Mouse (Mus musculus) neural tube, embryonic 15.5 days (tissue): ENCODE measurements around the gene Pop4. TPM values are rescaled to one million over a fixed set of nuclear protein-coding genes. Genes with fewer than 3 reads are reported as not detected.

ENCODE experiments used
- ATAC-seq: fragments of 200-750 bp; cut with Nextera tagmentation; 2 replicates; pipeline ENCODE4 v1.8.0; 2017; ENCODE audit warnings: mild to moderate bottlenecking, moderate TSS enrichment, moderate library complexity; ENCODE audit not compliant: low FRiP score
- H3K27ac ChIP-seq: fragments of 300-500 bp; sonication (generic); replicated peaks from 2 replicates; pipeline ENCODE4 v1.5.1; 2015; ENCODE audit warnings: mild to moderate bottlenecking, inconsistent platforms
- H3K27me3 ChIP-seq: fragments of 300-500 bp; sonication (generic); replicated peaks from 2 replicates; pipeline ENCODE4 v1.6.1; 2015; ENCODE audit warnings: inconsistent platforms
- H3K36me3 ChIP-seq: fragments of 300-500 bp; sonication (generic); 2 replicates; pipeline ENCODE4 v1.6.1; 2015; ENCODE audit warnings: inconsistent platforms
- H3K4me1 ChIP-seq: fragments of 300-500 bp; sonication (generic); 2 replicates; pipeline ENCODE4 v1.6.1; 2015; ENCODE audit warnings: inconsistent platforms
- H3K4me2 ChIP-seq: fragments of 300-500 bp; sonication (generic); 2 replicates; pipeline ENCODE4 v1.6.1; 2015; ENCODE audit warnings: inconsistent platforms, mild to moderate bottlenecking, moderate library complexity
- H3K4me3 ChIP-seq: fragments of 300-500 bp; sonication (generic); replicated peaks from 2 replicates; pipeline ENCODE4 v1.5.1; 2015; ENCODE audit warnings: mild to moderate bottlenecking, inconsistent platforms
- H3K9ac ChIP-seq: fragments of 300-500 bp; sonication (generic); replicated peaks from 2 replicates; pipeline ENCODE4 v1.6.1; 2015; ENCODE audit warnings: mild to moderate bottlenecking, inconsistent platforms
- H3K9me3 ChIP-seq: fragments of 300-500 bp; sonication (generic); replicated peaks from 2 replicates; pipeline ENCODE4 v1.6.1; 2016; ENCODE audit warnings: inconsistent platforms
- WGBS: fragments of 180-500 bp; shearing (Covaris S2); methylation state at CpG from one replicate; pipeline ENCODE4 v1.1.7; 2015; ENCODE audit warnings: mixed read lengths; 5-methylcytosine and 5-hydroxymethylcytosine counted together
- polyA plus RNA-seq: library from polyadenylated mRNA; unstranded; fragments of >200 nt; fragmentation: Nextera tagmentation; extraction: Ambion mirVana; gene quantifications from 2 replicates; pipeline ENCODE4 v1.2.1, GENCODE M21; 2015

Gene Pop4
- polyA plus RNA-seq, 1 experiment from 2014 or later, result 70.5 TPM

DNA sequence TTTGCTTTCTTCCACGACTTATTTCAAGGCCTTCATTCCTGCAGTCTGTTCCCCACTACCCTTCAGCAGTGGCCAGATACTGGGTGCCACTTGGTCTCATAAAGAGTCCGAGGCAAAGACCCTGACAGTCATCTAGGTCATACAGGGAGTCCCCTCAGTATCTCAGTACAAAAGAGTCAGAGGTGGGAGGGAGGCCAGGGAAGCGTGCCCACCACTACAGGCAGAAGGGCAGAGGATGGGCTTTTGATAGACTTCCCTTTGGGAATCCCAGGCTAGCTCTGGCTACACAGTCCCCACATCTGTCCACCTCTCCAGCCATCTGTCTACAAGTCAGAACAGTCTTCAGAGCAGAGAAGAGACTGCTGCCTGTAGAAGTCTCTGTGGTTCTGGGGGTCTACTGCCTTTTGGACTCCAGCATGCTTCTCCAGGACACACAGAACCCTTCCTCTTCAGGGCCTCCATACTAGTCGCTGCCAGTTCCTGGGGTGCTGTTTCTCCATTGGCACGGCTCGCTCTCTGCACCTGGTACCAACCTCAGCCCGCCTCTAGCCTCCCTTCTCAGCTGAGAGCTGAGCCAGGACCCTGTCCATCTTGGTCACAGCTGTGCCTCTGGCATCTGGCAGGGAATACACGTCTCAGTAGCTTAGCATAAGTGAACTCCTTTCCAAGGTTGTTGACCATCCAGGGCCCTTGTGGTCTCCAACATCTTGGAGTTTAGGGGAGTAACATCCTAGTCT lies 52.4 kb downstream of the Pop4 start:
- no peaks in the 10 kb centered on the region for H3K36me3 ChIP-seq
- H3K9ac ChIP-seq, result no peak overlapping the region
- no peak overlapping the region for H3K4me3 ChIP-seq
- no peak overlapping the region for H3K4me2 ChIP-seq
- WGBS, result 72% methylated on average over 8 of the region's 8 CpGs
- no peak overlapping the region for H3K27ac ChIP-seq
- H3K4me1 ChIP-seq, result no peaks in the 10 kb centered on the region
- no peak for ATAC-seq
- H3K27me3 ChIP-seq, result no peaks in the 10 kb centered on the region
- H3K9me3 ChIP-seq, result no peaks in the 10 kb centered on the region

DNA sequence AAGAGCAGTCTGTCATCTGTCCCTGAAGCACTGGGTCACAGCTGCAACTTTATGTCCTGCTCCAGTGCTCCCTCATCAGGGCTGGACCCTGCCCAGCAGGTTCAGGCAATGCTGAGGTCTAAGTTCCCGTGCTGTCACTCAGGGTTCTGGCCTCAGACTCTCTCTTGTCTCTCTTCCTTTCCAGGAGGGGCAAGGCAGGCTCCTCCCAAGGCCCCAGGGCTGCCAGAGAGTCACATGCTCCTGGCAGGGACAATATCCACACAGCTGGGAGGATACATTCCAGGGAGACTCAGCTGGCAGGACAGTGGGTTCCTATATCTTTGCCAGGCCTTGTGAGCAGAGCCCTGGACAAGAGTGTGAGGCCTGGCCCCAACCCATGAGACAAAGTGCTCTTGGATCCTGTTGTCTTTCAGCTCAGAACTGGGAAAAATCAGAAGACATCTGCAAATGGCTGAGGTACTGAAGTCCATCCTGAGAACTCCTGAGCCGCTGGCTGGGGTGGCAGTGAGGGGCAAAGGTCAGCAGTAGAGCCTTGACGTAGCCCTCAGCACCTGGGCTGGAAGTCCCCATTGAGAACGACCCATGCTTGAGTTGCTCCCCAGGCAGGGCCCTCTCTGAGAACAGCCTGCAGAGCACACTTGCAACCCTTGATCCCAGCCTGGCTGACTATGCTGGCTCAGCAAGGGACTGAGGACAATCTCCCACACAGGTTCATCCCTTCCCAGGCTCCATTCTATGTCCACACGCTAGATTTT lies 53.6 kb downstream of the Pop4 start:
- Histone ChIP-seq H3K9ac (no peak overlapping the region), H3K27me3 (no peaks in the 10 kb centered on the region), H3K4me2 (no peak overlapping the region), H3K9me3 (no peaks in the 10 kb centered on the region), H3K36me3 (no peaks in the 10 kb centered on the region), H3K27ac (no peak overlapping the region), H3K4me3 (no peak overlapping the region), H3K4me1 (no peaks in the 10 kb centered on the region)
- no peak for ATAC-seq
- 68% methylated on average over 5 of the region's 5 CpGs for WGBS

GRCm38 (mm10) chr7:38215697-38216096 lies 55.5 kb downstream of the Pop4 start:
- 92% methylated on average over 6 of the region's 6 CpGs for WGBS

DNA sequence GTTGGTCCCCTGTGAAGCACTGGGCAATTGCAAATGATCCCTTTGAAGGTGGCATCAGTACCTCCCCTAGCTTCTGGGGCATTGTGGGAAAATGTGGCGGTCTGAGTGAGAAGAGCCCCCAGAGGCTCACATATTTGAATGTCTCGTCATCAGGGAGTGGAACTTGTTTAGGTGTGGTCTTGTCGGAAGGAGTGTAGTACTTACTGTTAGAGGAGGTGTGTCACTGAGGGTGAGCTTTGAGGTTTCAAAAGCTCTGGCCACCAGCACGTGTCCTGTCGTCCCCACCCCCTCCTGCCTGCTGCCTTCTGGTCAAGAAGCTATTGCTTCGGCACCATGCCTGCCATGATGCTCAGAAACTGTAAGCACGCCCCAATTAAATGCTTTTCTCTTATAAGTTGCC lies 55.9 kb downstream of the Pop4 start:
- no peak for ATAC-seq
- WGBS, result 74% methylated on average over 7 of the region's 7 CpGs
- Histone ChIP-seq H3K4me1 (no peaks in the 10 kb centered on the region), H3K4me3 (no peak overlapping the region), H3K4me2 (no peak overlapping the region), H3K9ac (no peak overlapping the region), H3K36me3 (no peaks in the 10 kb centered on the region), H3K27me3 (no peaks in the 10 kb centered on the region), H3K9me3 (no peaks in the 10 kb centered on the region), H3K27ac (no peak overlapping the region)

More at GRCm38 (mm10) chr7:38215697-38216096, 55.5 kb downstream of the Pop4 start:
- Histone ChIP-seq H3K36me3 (no peaks in the 10 kb centered on the region), H3K9ac (no peak overlapping the region), H3K9me3 (no peaks in the 10 kb centered on the region), H3K4me1 (no peaks in the 10 kb centered on the region), H3K27ac (no peak overlapping the region), H3K4me3 (no peak overlapping the region), H3K27me3 (no peaks in the 10 kb centered on the region), H3K4me2 (no peak overlapping the region)
- no peak for ATAC-seq

GRCm38 (mm10) chr7:38214473-38215214 lies 56.6 kb downstream of the Pop4 start:
- WGBS, result 86% methylated on average over 5 of the region's 5 CpGs
- Histone ChIP-seq H3K36me3 (no peaks in the 10 kb centered on the region), H3K9me3 (no peaks in the 10 kb centered on the region), H3K27me3 (no peaks in the 10 kb centered on the region), H3K27ac (no peak overlapping the region), H3K9ac (no peak overlapping the region), H3K4me2 (no peak overlapping the region), H3K4me1 (no peaks in the 10 kb centered on the region), H3K4me3 (no peak overlapping the region)
- no peak for ATAC-seq

- H3K4me2 ChIP-seq, result no peak overlapping the region
- 58% methylated on average over 3 of the region's 3 CpGs for WGBS
- no peak overlapping the region for H3K9ac ChIP-seq
- H3K4me3 ChIP-seq, result no peak overlapping the region
- ATAC-seq, result no peak
- no peak overlapping the region for H3K27ac ChIP-seq
- no peaks in the 10 kb centered on the region for H3K36me3 ChIP-seq
- H3K4me1 ChIP-seq, result no peaks in the 10 kb centered on the region
- H3K27me3 ChIP-seq, result no peaks in the 10 kb centered on the region
- no peaks in the 10 kb centered on the region for H3K9me3 ChIP-seq
Observed at GRCm38 (mm10) chr7:38212651-38213062, 58.6 kb downstream of the Pop4 start.

Other genes with a start within 250 kb of the Pop4 start
- gene Uri1, start 247.9 kb downstream of the Pop4 start, polyA plus RNA-seq, result 38.7 and 38.8 TPM in 2 replicates
- 19.9 and 25.5 TPM in 2 replicates for gene Ccne1, start 163.9 kb downstream of the Pop4 start, polyA plus RNA-seq
- gene 1600014C10Rik, start 88.2 kb downstream of the Pop4 start, polyA plus RNA-seq, result 32.0 and 36.2 TPM in 2 replicates
- gene Plekhf1, start 43.4 kb downstream of the Pop4 start, polyA plus RNA-seq, result 0.75 and 1.4 TPM in 2 replicates